Mouse (Mus musculus): Measurements from ENCODE around the gene Osbpl8.

- TF ChIP-seq POLR2A (IDR thresholded peaks at IDR 0.05; ENCODE audit: borderline replicate concordance, control insufficient read depth, low read depth, low read length) (no peak), CTCF (IDR thresholded peaks at IDR 0.05; ENCODE audit: control insufficient read depth, insufficient read depth, low read length) (no peak)
Observed at GRCm38 (mm10) chr10:111313282-111313681, 148.7 kb downstream of the Osbpl8 start.

Measured in bone marrow, adult 2 months (tissue).